Mouse (Mus musculus): Measurements from ENCODE around the gene Lrrc42.

Gene Lrrc42

GRCm38 (mm10) chr4:107193841-107194240, 59.5 kb downstream of the Lrrc42 start:
- DNase-seq = peak; percentile 9 to 12

GRCm38 (mm10) chr4:107185703-107186102, 67.6 kb downstream of the Lrrc42 start:
- DNase-seq = no peak
